Mouse (Mus musculus) spleen, adult 2 months (tissue): ENCODE measurements around the gene Erp27.

ENCODE experiments used
- CTCF ChIP-seq: fragments of 200-500 bp; IDR thresholded peaks from 2 replicates; pipeline ENCODE4 v1.5.1; 2011; ENCODE audit warnings: mild to moderate bottlenecking, inconsistent platforms; ENCODE audit not compliant: insufficient read depth, insufficient read length, insufficient replicate concordance; ENCODE audit errors: extremely low read depth
- POLR2A ChIP-seq: fragments of 200-500 bp; IDR thresholded peaks from 2 replicates; pipeline ENCODE4 v1.6.1; 2011; ENCODE audit warnings: low read depth, low read length, inconsistent platforms

DNA sequence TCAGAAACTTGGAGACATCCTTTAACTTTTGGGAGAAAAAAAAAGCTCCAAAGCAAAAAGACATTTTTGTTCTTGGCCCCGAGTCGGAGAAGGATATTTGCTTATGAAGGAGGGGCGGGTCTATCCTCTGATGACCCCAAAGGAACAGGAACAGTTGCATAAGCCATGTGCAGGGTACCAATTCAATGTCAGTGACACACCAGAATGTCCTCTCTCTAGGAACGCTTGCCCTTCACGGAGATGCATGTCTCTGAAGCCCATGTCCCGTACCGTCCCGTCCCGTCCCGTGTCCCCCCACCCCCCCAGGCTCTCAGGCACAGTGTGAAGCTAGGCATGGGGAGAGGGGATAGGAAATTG lies 15.1 kb downstream of the Erp27 start:
- TF ChIP-seq CTCF (no peak), POLR2A (no peak)
